Mouse (Mus musculus) liver, postnatal 0 days (tissue): Measurements from ENCODE around the gene Herc4.

ENCODE experiments used
- CTCF ChIP-seq: sonication (generic); IDR thresholded peaks from 2 replicates; pipeline ENCODE4 v1.5.1; 2016; ENCODE audit warnings: antibody characterized with exemption, low read depth
- EP300 ChIP-seq: IDR thresholded peaks from 2 replicates; pipeline ENCODE4 v1.6.1; 2016; ENCODE audit warnings: antibody characterized with exemption, low read depth, mild to moderate bottlenecking

- no peak for TF ChIP-seq CTCF
- TF ChIP-seq EP300: no peak
Measured at GRCm38 (mm10) chr10:63258696-63259095, 15.1 kb downstream of the Herc4 start.
